Mouse (Mus musculus): Measurements from ENCODE around the gene Col16a1. TPM values are rescaled to one million over a fixed set of nuclear protein-coding genes. Genes with fewer than 3 reads are reported as not detected.

Col16a1 gene
- total RNA-seq, 2 experiments from 2014 or later: 8.8 to 10.5 TPM

GRCm38 (mm10) chr4:130081345-130082190 is 33.9 kb downstream of the Col16a1 start:
- DNase-seq (ENCODE audit: extremely low spot score in 1 of 2, low spot score in 1 of 2): peak; percentile 51 to 69

GRCm38 (mm10) chr4:130082211-130082610 is 34.6 kb downstream of the Col16a1 start:
- no peak for DNase-seq (ENCODE audit: extremely low spot score in 1 of 2, low spot score in 1 of 2)

DNA sequence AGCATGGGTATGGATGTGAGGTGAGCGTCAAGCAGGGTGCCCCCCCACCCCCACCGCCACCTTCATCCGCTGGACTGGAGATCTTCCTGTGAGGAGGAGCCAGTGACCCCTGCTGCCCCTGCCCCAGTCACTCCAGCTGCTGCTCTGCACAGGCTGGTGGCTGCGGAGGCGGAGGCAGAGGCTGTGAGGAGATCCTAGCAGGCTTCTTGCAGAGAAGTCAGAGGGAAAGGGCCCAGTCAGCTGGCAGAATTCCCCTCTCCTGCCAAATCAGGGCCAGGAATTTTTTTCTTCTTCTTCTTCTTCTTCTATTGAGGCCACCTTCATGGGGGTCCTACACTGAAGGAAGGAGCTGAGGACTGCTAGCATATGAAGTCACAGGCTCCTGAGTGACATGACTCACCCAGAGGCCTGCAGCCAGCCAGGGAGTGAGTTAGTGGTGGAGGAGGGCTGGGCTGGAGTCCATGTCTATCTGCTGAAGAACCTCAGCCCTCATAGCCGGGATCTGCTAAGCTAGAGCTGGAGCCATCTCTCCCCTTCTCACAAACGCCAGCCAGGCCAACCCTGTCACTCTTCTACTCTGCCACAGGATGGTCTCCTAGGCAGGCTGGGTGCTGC is 36.8 kb downstream of the Col16a1 start:
- DNase-seq (ENCODE audit: extremely low spot score in 1 of 2, low spot score in 1 of 2): no peak

GRCm38 (mm10) chr4:130085246-130085820 is 37.7 kb downstream of the Col16a1 start:
- no peak for DNase-seq (ENCODE audit: extremely low spot score in 1 of 2, low spot score in 1 of 2)

- DNase-seq (ENCODE audit: extremely low spot score in 1 of 2, low spot score in 1 of 2): peak; percentile 98 to 100
Measured at GRCm38 (mm10) chr4:130087293-130087692, 39.7 kb downstream of the Col16a1 start.

GRCm38 (mm10) chr4:130095137-130095536 is 47.5 kb downstream of the Col16a1 start:
- no peak for DNase-seq (ENCODE audit: extremely low spot score in 1 of 2, low spot score in 1 of 2)

- DNase-seq (ENCODE audit: extremely low spot score in 1 of 2, low spot score in 1 of 2): no peak
Measured at GRCm38 (mm10) chr4:130101183-130101582, 53.5 kb downstream of the Col16a1 start.

- no peak for DNase-seq (ENCODE audit: extremely low spot score in 1 of 2, low spot score in 1 of 2)
Measured at GRCm38 (mm10) chr4:130102111-130102651, 54.5 kb downstream of the Col16a1 start, which contains the start of gene Pef1. TSS of gene Pef1 (plus strand) at chr4:130102558.

- no peak for DNase-seq (ENCODE audit: extremely low spot score in 1 of 2, low spot score in 1 of 2)
Measured at GRCm38 (mm10) chr4:130103632-130104031, 56.0 kb downstream of the Col16a1 start.

GRCm38 (mm10) chr4:130104584-130104983 is 56.9 kb downstream of the Col16a1 start:
- DNase-seq (ENCODE audit: extremely low spot score in 1 of 2, low spot score in 1 of 2): no peak

DNA sequence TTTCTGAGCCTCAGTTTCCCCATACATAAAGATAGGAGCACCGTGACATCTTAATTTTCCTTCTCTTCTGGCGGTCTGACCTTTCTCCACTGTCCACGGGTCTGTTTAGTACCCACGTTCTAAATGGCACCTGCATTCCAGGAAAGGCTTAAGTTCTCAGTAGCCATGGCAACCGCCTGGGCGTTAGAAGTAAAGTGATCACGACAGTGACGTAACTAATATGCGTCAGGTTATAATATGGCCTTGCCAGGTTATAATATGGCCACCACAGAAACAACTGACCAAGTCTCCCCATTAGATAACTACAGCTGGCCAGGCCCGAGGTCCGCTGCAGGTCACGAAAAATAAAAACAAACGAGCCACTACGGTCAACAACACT is 59.4 kb downstream of the Col16a1 start:
- DNase-seq (ENCODE audit: extremely low spot score in 1 of 2, low spot score in 1 of 2): no peak

DNA sequence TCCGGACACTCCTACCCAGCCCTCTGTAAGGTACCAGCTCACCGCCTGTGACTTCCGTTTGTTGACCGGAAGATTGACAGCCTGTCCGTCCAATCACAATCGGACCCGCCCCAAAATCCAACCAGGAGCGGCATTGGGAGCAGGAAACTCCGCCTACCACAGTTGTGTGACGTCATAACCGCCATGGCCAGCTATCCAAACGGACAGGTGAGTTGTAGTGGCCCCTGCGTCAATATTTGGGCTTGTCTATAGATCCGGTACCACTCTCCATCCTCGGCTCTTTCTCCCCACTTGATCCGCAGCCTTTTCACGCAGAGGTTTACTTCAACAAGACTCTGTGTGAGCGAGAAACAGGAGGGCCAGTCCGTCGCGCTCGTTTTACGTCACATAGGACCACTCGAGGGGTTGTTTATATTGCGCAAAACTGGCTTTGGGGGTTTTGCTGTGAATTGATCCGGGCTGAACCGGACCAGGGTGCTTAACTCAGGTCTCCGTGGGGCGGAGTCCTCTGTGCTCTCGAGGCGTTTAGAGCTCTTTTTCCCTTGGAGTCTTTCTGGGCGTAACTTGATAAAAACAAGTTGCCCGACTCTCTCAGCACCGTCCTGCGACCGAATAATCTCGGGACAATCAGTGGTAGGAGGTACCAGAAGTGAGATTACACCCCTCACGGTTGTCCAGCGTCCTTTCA is 59.9 kb downstream of the Col16a1 start:
- peak; percentile 100 for DNase-seq (ENCODE audit: extremely low spot score in 1 of 2, low spot score in 1 of 2)

- DNase-seq (ENCODE audit: extremely low spot score in 1 of 2, low spot score in 1 of 2): no peak
Measured at GRCm38 (mm10) chr4:130108929-130109328, 61.3 kb downstream of the Col16a1 start.

DNA sequence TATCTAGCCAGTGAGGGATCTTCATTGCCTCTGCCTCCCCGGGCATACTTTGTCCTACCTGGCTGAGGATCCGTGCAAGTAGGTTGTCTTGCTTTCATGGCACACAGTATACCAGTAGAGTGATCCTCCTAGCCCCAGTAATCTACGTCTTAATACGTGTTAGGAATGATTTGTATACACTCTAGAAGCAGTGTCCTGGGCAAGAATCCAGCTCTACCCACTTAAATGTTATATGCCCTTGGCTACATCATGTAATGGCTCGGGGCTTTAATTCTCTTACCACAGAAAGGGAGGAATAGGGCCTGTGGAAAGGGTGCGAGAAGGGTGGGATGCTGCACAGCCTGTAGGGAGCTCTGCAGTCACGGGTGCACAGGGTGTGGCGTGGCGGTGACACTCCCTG is 62.0 kb downstream of the Col16a1 start:
- DNase-seq (ENCODE audit: extremely low spot score in 1 of 2, low spot score in 1 of 2): no peak

DNA sequence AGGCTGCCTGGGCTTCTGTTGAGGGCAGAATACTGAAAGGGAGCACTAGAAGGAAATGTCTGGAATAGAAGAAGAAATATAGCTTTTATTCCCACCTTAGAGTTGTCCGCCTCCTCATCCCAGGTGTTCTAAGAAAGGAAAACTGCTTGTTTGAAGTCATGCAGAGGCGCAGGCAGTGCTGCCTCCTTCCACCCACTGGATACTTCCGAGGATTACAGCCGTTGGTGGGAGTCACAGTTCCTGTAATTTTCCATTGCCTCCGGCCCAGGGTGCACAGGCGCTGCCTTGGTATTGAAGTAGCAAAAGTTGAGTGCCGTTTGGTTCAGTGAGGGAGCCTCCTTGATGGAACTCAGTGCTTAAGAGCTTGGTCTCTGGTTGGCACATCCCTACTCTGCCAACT is 62.5 kb downstream of the Col16a1 start:
- DNase-seq (ENCODE audit: extremely low spot score in 1 of 2, low spot score in 1 of 2): no peak

- DNase-seq (ENCODE audit: extremely low spot score in 1 of 2, low spot score in 1 of 2): no peak
Measured at GRCm38 (mm10) chr4:130112299-130112698, 64.7 kb downstream of the Col16a1 start.

- DNase-seq (ENCODE audit: extremely low spot score in 1 of 2, low spot score in 1 of 2): no peak
Measured at GRCm38 (mm10) chr4:130112732-130113131, 65.1 kb downstream of the Col16a1 start.

- no peak for DNase-seq (ENCODE audit: extremely low spot score in 1 of 2, low spot score in 1 of 2)
Measured at GRCm38 (mm10) chr4:130120752-130121151, 73.1 kb downstream of the Col16a1 start.

- no peak for DNase-seq (ENCODE audit: extremely low spot score in 1 of 2, low spot score in 1 of 2)
Measured at GRCm38 (mm10) chr4:130121560-130121959, 73.9 kb downstream of the Col16a1 start.

DNA sequence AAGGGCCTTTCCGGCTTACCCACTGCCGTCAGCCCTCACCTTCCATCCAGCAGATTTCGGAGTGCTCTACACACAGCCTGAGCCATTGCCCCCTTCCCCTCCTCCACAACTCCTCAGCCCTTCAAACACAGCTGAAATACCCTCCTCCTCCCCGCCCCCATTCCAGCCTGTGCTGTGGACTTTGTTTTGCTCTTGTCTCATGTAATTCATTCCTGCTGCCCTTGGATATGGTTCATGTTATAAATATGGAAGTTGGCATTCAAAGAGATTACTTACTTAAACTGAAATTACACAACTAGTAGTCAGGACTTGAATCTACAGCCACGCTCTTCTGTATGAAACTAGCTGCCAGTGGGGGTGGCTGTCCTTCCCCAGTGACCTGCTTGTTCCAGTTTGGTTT is 75.4 kb downstream of the Col16a1 start:
- DNase-seq (ENCODE audit: extremely low spot score in 1 of 2, low spot score in 1 of 2): no peak

DNA sequence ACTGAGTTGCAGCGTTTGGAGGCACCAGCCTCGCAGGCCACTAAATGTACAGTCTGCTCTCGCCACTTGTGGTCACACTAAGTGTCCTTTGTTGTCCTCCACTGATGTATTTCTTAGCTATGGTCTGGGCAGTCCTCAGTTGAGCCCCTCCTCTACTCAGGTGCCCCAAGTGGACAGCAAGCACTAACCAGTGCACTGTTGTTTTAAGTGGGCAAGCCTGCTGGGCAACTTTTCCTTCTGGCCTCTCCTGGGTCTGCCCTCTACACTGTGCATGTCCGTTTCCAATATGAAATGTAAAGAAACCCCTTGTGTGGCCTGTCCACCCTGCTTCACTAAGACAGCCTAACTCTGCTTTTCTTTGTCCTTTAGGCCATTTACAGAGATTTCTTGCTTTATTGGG is 76.5 kb downstream of the Col16a1 start:
- no peak for DNase-seq (ENCODE audit: extremely low spot score in 1 of 2, low spot score in 1 of 2)
